Mouse (Mus musculus) lung, postnatal 0 days (tissue): ENCODE measurements around the gene Gm29276. TPM values are rescaled to one million over a fixed set of nuclear protein-coding genes. Genes with fewer than 3 reads are reported as not detected.
"Not testable (repeated sequence)": the region's sequence is repeated elsewhere in the genome, so short reads cannot be mapped to it uniquely, and the experiment has no call there.

ENCODE experiments used
- ATAC-seq: fragments of 200-750 bp; cut with Nextera tagmentation; 2 replicates; pipeline ENCODE4 v1.8.0; 2017; ENCODE audit warnings: moderate library complexity
- DNase-seq: peaks from one replicate; pipeline ENCODE4 v3.0.0-alpha.2; 2016; ENCODE audit warnings: low spot score
- H3K27ac ChIP-seq: fragments of 300-500 bp; sonication (generic); 2 replicates; pipeline ENCODE4 v1.5.1; 2014; ENCODE audit warnings: antibody characterized with exemption, mild to moderate bottlenecking, low read length, mixed read lengths
- H3K27me3 ChIP-seq: fragments of 300-500 bp; sonication (generic); replicated peaks from 2 replicates; pipeline ENCODE4 v1.6.1; 2014; ENCODE audit warnings: low read length, mixed read lengths; ENCODE audit not compliant: insufficient read depth
- H3K36me3 ChIP-seq: fragments of 300-500 bp; sonication (generic); 2 replicates; pipeline ENCODE4 v1.6.1; 2014; ENCODE audit warnings: low read length, mixed read lengths; ENCODE audit not compliant: insufficient read depth
- H3K4me1 ChIP-seq: fragments of 300-500 bp; sonication (generic); 2 replicates; pipeline ENCODE4 v1.6.1; 2014; ENCODE audit warnings: antibody characterized with exemption, low read depth, low read length, mixed read lengths; ENCODE audit not compliant: insufficient read depth
- H3K4me2 ChIP-seq: fragments of 300-500 bp; sonication (generic); replicated peaks from 2 replicates; pipeline ENCODE4 v1.6.1; 2014; ENCODE audit warnings: low read depth, mild to moderate bottlenecking, low read length, moderate library complexity, mixed read lengths
- H3K4me3 ChIP-seq: fragments of 300-500 bp; sonication (generic); 2 replicates; pipeline ENCODE4 v1.5.1; 2014; ENCODE audit warnings: low read depth, low read length
- H3K9ac ChIP-seq: fragments of 300-500 bp; sonication (generic); replicated peaks from 2 replicates; pipeline ENCODE4 v1.6.1; 2014; ENCODE audit warnings: low read depth, mild to moderate bottlenecking
- H3K9me3 ChIP-seq: fragments of 300-500 bp; sonication (generic); 2 replicates; pipeline ENCODE4 v1.6.1; 2016; ENCODE audit warnings: low read length, mixed read lengths
- WGBS: fragments of 180-500 bp; shearing (Covaris S2); extraction: QIAGEN DNeasy Blood & Tissue Kit; methylation state at CpG from one replicate; pipeline ENCODE4 v1.1.7; 2014; 5-methylcytosine and 5-hydroxymethylcytosine counted together
- polyA plus RNA-seq: library from polyadenylated mRNA; unstranded; fragments of >200 nt; fragmentation: Nextera tagmentation; extraction: Ambion mirVana; gene quantifications from 2 replicates; pipeline ENCODE4 v1.2.1, GENCODE M21; 2015

Gene Gm29276
- polyA plus RNA-seq: not detected in 2 replicates

DNA sequence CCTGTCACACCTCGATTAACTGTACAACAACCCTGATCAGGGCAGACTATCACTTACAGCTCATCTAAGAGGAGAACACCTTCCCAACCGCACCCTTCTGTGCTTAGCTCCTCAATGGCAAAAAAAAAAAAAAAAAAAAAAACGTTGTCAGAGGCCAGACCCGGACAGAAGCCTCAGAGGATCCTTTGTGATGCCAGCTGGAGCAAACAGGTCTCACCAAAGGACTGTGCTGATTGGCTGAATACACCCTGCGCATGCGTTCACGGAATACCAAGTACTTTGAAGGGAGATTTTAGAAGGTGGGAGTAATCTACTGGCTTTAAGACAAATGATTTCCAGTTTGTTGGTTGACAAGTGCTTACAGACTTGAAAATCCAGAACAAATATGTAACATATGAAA lies at the start of gene Gm29276:
TSS of gene Gm29276 (minus strand) at position 101 of the 400 bp plus-strand sequence.
- not testable (repeated sequence) for H3K9me3 ChIP-seq, H3K9ac ChIP-seq, H3K36me3 ChIP-seq, H3K27me3 ChIP-seq, H3K4me3 ChIP-seq, H3K4me1 ChIP-seq, H3K27ac ChIP-seq, H3K4me2 ChIP-seq, ATAC-seq, DNase-seq
- WGBS: no CpG with 5 or more reads among the region's 7 CpGs
